Mouse (Mus musculus): Measurements from ENCODE around the gene Fcho2. TPM values are rescaled to one million over a fixed set of nuclear protein-coding genes. Genes with fewer than 3 reads are reported as not detected.

Fcho2 gene
- total and polyA plus RNA-seq, 3 experiments = 3.0 to 9.0 (median 5.6) TPM

DNA sequence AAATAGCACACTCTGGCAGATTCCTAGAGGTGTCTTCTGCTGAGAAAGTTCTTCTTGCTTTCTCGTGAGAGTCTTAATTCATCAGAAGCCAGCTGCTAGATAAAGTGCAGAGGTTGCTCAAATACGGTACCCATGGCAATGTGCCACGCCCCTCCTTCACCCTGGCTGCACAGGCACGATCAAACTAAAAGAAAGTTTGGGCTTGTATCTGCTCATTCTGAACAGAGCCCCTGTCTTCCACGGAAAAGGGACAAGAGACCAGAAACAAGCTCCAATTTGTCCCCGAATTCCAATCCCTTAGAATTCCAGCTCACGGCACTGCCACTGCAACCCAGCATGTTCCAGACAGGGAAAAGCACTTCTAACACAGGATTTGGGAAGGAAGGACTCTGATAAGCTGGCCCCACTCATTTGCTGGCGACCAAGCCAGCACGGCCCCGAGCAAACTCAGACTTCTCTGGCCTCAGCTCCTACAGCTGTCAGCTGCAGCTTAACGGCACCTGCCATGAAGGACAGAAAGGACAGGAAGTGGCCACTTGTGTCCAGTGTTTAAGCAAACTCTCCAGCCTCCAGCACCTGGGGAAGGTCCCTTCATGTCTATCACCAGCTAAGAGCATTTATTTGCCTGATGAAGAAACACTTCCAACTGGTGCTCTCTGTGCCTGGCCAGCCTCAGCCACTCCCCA is 125.5 kb downstream of the Fcho2 start:
- H3K4me1 ChIP-seq (ENCODE audit: control insufficient read depth in 1 of 2, insufficient read depth in 2 of 2) = peaks cover 7 to 31% of the 10 kb centered on the region in 2 experiments
- no peaks in the 10 kb centered on the region for H3K36me3 ChIP-seq (replicated peaks in 1 of 2; ENCODE audit: control insufficient read depth in 1 of 2, insufficient read depth in 1 of 2, low read length in 1 of 2)
- in situ Hi-C loops (cut with MboI; ENCODE audit: low pct_ligation_motif_present, low pct_unique_long_range_greater_than_20kb, low sequenced_read_pairs) = no loop called here
- no peaks in the 10 kb centered on the region for H3K9me3 ChIP-seq (replicated peaks; ENCODE audit: low read length)
- H3K4me3 ChIP-seq (replicated peaks in 1 of 3; ENCODE audit: low read depth in 2 of 3, low read length in 2 of 3, poor library complexity in 1 of 3) = no peak overlapping the region
- dilution Hi-C loops (cut with MboI; ENCODE audit: extremely low pct_ligation_motif_present, extremely low pct_unique_long_range_greater_than_20kb, low sequenced_read_pairs) = no loop called here
- no peaks in the 10 kb centered on the region for H3K27me3 ChIP-seq (replicated peaks)
- no peak overlapping the region for H3K27ac ChIP-seq (ENCODE audit: insufficient read depth, low read depth)
- no peaks in the 10 kb centered on the region for H3K79me2 ChIP-seq (replicated peaks; ENCODE audit: control insufficient read depth, extremely low read depth, insufficient read depth, poor library complexity, severe bottlenecking)
- TF ChIP-seq POLR2A (IDR thresholded peaks at IDR 0.05; ENCODE audit: low read depth, low read length) = no peak
- TF ChIP-seq MXI1 (IDR thresholded peaks at IDR 0.05; ENCODE audit: low read depth, low read length) = no peak
- TF ChIP-seq MEF2A (IDR thresholded peaks at IDR 0.05; ENCODE audit: borderline replicate concordance, low read depth, low read length) = no peak
- no peak for TF ChIP-seq POLR2AphosphoS2 (IDR thresholded peaks at IDR 0.05; ENCODE audit: low read depth, low read length)
- no peak for TF ChIP-seq CHD1 (IDR thresholded peaks at IDR 0.05; ENCODE audit: low read depth, low read length)
- no peak for TF ChIP-seq SIN3A (IDR thresholded peaks at IDR 0.05; ENCODE audit: low read length)
- no peak for TF ChIP-seq JUND (conservative IDR thresholded peaks at IDR 0.05; ENCODE audit: low read depth, low read length)
- no peak for TF ChIP-seq ZNF384 (IDR thresholded peaks at IDR 0.05; ENCODE audit: low read depth, low read length)
- TF ChIP-seq MAFK (IDR thresholded peaks at IDR 0.05; ENCODE audit: insufficient replicate concordance, low read length) = no peak
- TF ChIP-seq NRF1 (IDR thresholded peaks at IDR 0.05; ENCODE audit: low read depth, low read length) = no peak
- TF ChIP-seq UBTF (IDR thresholded peaks at IDR 0.05; ENCODE audit: low read depth, low read length) = no peak
- TF ChIP-seq CHD2 (IDR thresholded peaks at IDR 0.05; ENCODE audit: low read length) = no peak
- no peak for TF ChIP-seq SMC3 (IDR thresholded peaks at IDR 0.05; ENCODE audit: low read depth, low read length)
- no peak for TF ChIP-seq TBP (conservative IDR thresholded peaks at IDR 0.05; ENCODE audit: low read depth, low read length)
- TF ChIP-seq ZMIZ1 (IDR thresholded peaks at IDR 0.05; ENCODE audit: low read depth, low read length) = no peak
- no peak for TF ChIP-seq IRF4 (IDR thresholded peaks at IDR 0.05; ENCODE audit: low read depth, low read length)
- no peak for TF ChIP-seq HCFC1 (IDR thresholded peaks at IDR 0.05; ENCODE audit: low read depth, low read length)
- no peak for TF ChIP-seq ELF1 (IDR thresholded peaks at IDR 0.05; ENCODE audit: low read depth, low read length)
- TF ChIP-seq PAX5 (IDR thresholded peaks at IDR 0.05; ENCODE audit: low read length) = no peak
- H3K4me2 ChIP-seq (ENCODE audit: insufficient read depth, low read depth, poor library complexity, severe bottlenecking) = no peak overlapping the region
- DNase-seq (ENCODE audit: extremely low read depth) = no peak
- H3K9ac ChIP-seq (ENCODE audit: insufficient read depth, low read depth) = no peak overlapping the region

- no peak for DNase-seq (ENCODE audit: extremely low read depth)
- Histone ChIP-seq H3K36me3 (replicated peaks in 1 of 2; ENCODE audit: control insufficient read depth in 1 of 2, insufficient read depth in 1 of 2, low read length in 1 of 2) (no peaks in the 10 kb centered on the region), H3K9me3 (replicated peaks; ENCODE audit: low read length) (no peaks in the 10 kb centered on the region), H3K79me2 (replicated peaks; ENCODE audit: control insufficient read depth, extremely low read depth, insufficient read depth, poor library complexity, severe bottlenecking) (no peaks in the 10 kb centered on the region), H3K27ac (ENCODE audit: insufficient read depth, low read depth) (no peak overlapping the region), H3K4me1 (ENCODE audit: control insufficient read depth in 1 of 2, insufficient read depth in 2 of 2) (peaks cover 0 to 33% of the 10 kb centered on the region in 2 experiments; a peak in 2 of 4 replicates), H3K9ac (ENCODE audit: insufficient read depth, low read depth) (no peak overlapping the region), H3K4me3 (replicated peaks in 1 of 3; ENCODE audit: low read depth in 2 of 3, low read length in 2 of 3, poor library complexity in 1 of 3) (no peak overlapping the region), H3K4me2 (ENCODE audit: insufficient read depth, low read depth, poor library complexity, severe bottlenecking) (no peak overlapping the region), H3K27me3 (replicated peaks) (no peaks in the 10 kb centered on the region)
- in situ Hi-C loops (cut with MboI; ENCODE audit: low pct_ligation_motif_present, low pct_unique_long_range_greater_than_20kb, low sequenced_read_pairs) = no loop called here
- no peak for TF ChIP-seq MAX (IDR thresholded peaks at IDR 0.05; ENCODE audit: low read length)
- TF ChIP-seq ELF1 (IDR thresholded peaks at IDR 0.05; ENCODE audit: low read depth, low read length) = no peak
- no peak for TF ChIP-seq MXI1 (IDR thresholded peaks at IDR 0.05; ENCODE audit: low read depth, low read length)
- TF ChIP-seq CHD1 (IDR thresholded peaks at IDR 0.05; ENCODE audit: low read depth, low read length) = no peak
- no peak for TF ChIP-seq NRF1 (IDR thresholded peaks at IDR 0.05; ENCODE audit: low read depth, low read length)
- TF ChIP-seq UBTF (IDR thresholded peaks at IDR 0.05; ENCODE audit: low read depth, low read length) = no peak
- no peak for TF ChIP-seq ZC3H11A (IDR thresholded peaks at IDR 0.05; ENCODE audit: low read depth, low read length)
- no peak for TF ChIP-seq POLR2A (IDR thresholded peaks at IDR 0.05; ENCODE audit: low read depth, low read length)
- TF ChIP-seq MAFK (IDR thresholded peaks at IDR 0.05; ENCODE audit: insufficient replicate concordance, low read length) = no peak
- no peak for TF ChIP-seq USF1 (IDR thresholded peaks at IDR 0.05; ENCODE audit: low read depth, low read length)
- no peak for TF ChIP-seq RCOR1 (conservative IDR thresholded peaks at IDR 0.05; ENCODE audit: low read depth, low read length)
- TF ChIP-seq HCFC1 (IDR thresholded peaks at IDR 0.05; ENCODE audit: low read depth, low read length) = no peak
- TF ChIP-seq KAT2A (IDR thresholded peaks at IDR 0.05; ENCODE audit: insufficient replicate concordance, low read length) = no peak
- dilution Hi-C loops (cut with MboI; ENCODE audit: extremely low pct_ligation_motif_present, extremely low pct_unique_long_range_greater_than_20kb, low sequenced_read_pairs) = no loop called here
Measured at GRCm38 (mm10) chr13:98687931-98688330, 127.3 kb downstream of the Fcho2 start.

All from CH12.LX (cell line).